Mouse (Mus musculus): ENCODE measurements around the gene Nobox.

Nobox gene

GRCm38 (mm10) chr6:43309454-43309853, at the start of gene Nobox:
TSS of gene Nobox (minus strand) at chr6:43309554.
- no peak for ATAC-seq (ENCODE audit: low TSS enrichment)

- ATAC-seq (ENCODE audit: low TSS enrichment), result peak; percentile 62; the same call in 1 of the 2 replicates
These were observed 45.3 kb upstream of the Nobox start for GRCm38 (mm10) chr6:43354562-43355241.

- no peak for ATAC-seq (ENCODE audit: low TSS enrichment)
These were observed 44.1 kb upstream of the Nobox start for GRCm38 (mm10) chr6:43353446-43353845.

- peak; percentile 51 for ATAC-seq (ENCODE audit: low TSS enrichment)
These were observed 39.7 kb upstream of the Nobox start for GRCm38 (mm10) chr6:43349083-43349482.

GRCm38 (mm10) chr6:43347637-43348036, 38.3 kb upstream of the Nobox start:
- ATAC-seq (ENCODE audit: low TSS enrichment), result peak; percentile 76

- no peak for ATAC-seq (ENCODE audit: low TSS enrichment)
These were observed 33.7 kb upstream of the Nobox start for GRCm38 (mm10) chr6:43343006-43343405.

GRCm38 (mm10) chr6:43342386-43342785, 33.0 kb upstream of the Nobox start:
- no peak for ATAC-seq (ENCODE audit: low TSS enrichment)

- no peak for ATAC-seq (ENCODE audit: low TSS enrichment)
These were observed 29.4 kb upstream of the Nobox start for GRCm38 (mm10) chr6:43338804-43339203.

GRCm38 (mm10) chr6:43337491-43337961, 28.2 kb upstream of the Nobox start:
- no peak for ATAC-seq (ENCODE audit: low TSS enrichment)

GRCm38 (mm10) chr6:43335619-43336234, 26.4 kb upstream of the Nobox start:
- ATAC-seq (ENCODE audit: low TSS enrichment), result peak; percentile 83

GRCm38 (mm10) chr6:43333479-43333878, 24.1 kb upstream of the Nobox start:
- no peak for ATAC-seq (ENCODE audit: low TSS enrichment)

- peak; percentile 47; the same call in 1 of the 2 replicates for ATAC-seq (ENCODE audit: low TSS enrichment)
These were observed 3.8 kb upstream of the Nobox start for GRCm38 (mm10) chr6:43312961-43313656.

- no peak for ATAC-seq (ENCODE audit: low TSS enrichment)
These were observed 3.2 kb upstream of the Nobox start for GRCm38 (mm10) chr6:43312546-43312945.

- peak; percentile 44; the same call in 1 of the 2 replicates for ATAC-seq (ENCODE audit: low TSS enrichment)
These were observed 717 bp upstream of the Nobox start for GRCm38 (mm10) chr6:43310071-43310470.

GRCm38 (mm10) chr6:43297508-43297850, 11.9 kb downstream of the Nobox start:
- peak; percentile 74 for ATAC-seq (ENCODE audit: low TSS enrichment)

GRCm38 (mm10) chr6:43296798-43297507, 12.4 kb downstream of the Nobox start:
- ATAC-seq (ENCODE audit: low TSS enrichment), result peak; percentile 66

GRCm38 (mm10) chr6:43295908-43296307, 13.4 kb downstream of the Nobox start:
- peak; percentile 50 for ATAC-seq (ENCODE audit: low TSS enrichment)

GRCm38 (mm10) chr6:43293175-43293574, 16.2 kb downstream of the Nobox start:
- no peak for ATAC-seq (ENCODE audit: low TSS enrichment)

GRCm38 (mm10) chr6:43292471-43293076, 16.8 kb downstream of the Nobox start:
- ATAC-seq (ENCODE audit: low TSS enrichment), result no peak

- no peak for ATAC-seq (ENCODE audit: low TSS enrichment)
These were observed 17.3 kb downstream of the Nobox start for GRCm38 (mm10) chr6:43292041-43292440.

- ATAC-seq (ENCODE audit: low TSS enrichment), result no peak
These were observed 28.9 kb downstream of the Nobox start for GRCm38 (mm10) chr6:43280481-43280880.

- ATAC-seq (ENCODE audit: low TSS enrichment), result peak; percentile 96
These were observed 31.1 kb downstream of the Nobox start for GRCm38 (mm10) chr6:43278247-43278646.
